Mouse (Mus musculus): ENCODE results near the gene Fam43a.

GRCm38 (mm10) chr16:30607868-30608267 lies 8.3 kb downstream of the Fam43a start:
- no peak for TF ChIP-seq POLR2A (IDR thresholded peaks at IDR 0.05; ENCODE audit: borderline replicate concordance, extremely low read depth, low read depth, low read length)
- TF ChIP-seq CTCF (IDR thresholded peaks at IDR 0.05; ENCODE audit: insufficient read depth, low read length) = no peak
